Mouse (Mus musculus) heart, postnatal 0 days (tissue): ENCODE results near the gene Gyg. TPM values are rescaled to one million over a fixed set of nuclear protein-coding genes. Genes with fewer than 3 reads are reported as not detected.

ENCODE experiments used
- ATAC-seq: fragments of 200-750 bp; cut with Nextera tagmentation; 2 replicates; pipeline ENCODE4 v1.8.0; 2017; ENCODE audit warnings: low read depth, moderate number of reproducible peaks, moderate library complexity; ENCODE audit not compliant: insufficient read depth
- DNase-seq: peaks from one replicate; pipeline ENCODE4 v3.0.0-alpha.2; 2016; ENCODE audit warnings: low spot score
- H3K27ac ChIP-seq: fragments of 300-500 bp; sonication (generic); 2 replicates; pipeline ENCODE4 v1.5.1; 2014; ENCODE audit warnings: low read depth, mild to moderate bottlenecking
- H3K27me3 ChIP-seq: fragments of 300-500 bp; sonication (generic); 2 replicates; pipeline ENCODE4 v1.6.1; 2014; ENCODE audit warnings: low read length, mixed read lengths; ENCODE audit not compliant: control insufficient read depth, insufficient read depth
- H3K36me3 ChIP-seq: fragments of 300-500 bp; sonication (generic); replicated peaks from 2 replicates; pipeline ENCODE4 v1.6.1; 2014; ENCODE audit warnings: low read length, mixed read lengths; ENCODE audit not compliant: control insufficient read depth, insufficient read depth
- H3K4me1 ChIP-seq: fragments of 300-500 bp; sonication (generic); 2 replicates; pipeline ENCODE4 v1.6.1; 2014; ENCODE audit warnings: antibody characterized with exemption; ENCODE audit not compliant: control insufficient read depth, insufficient read depth
- H3K4me2 ChIP-seq: fragments of 300-500 bp; sonication (generic); 2 replicates; pipeline ENCODE4 v1.6.1; 2014; ENCODE audit warnings: low read depth, mild to moderate bottlenecking, low read length, moderate library complexity
- H3K4me3 ChIP-seq: fragments of 300-500 bp; sonication (generic); 2 replicates; pipeline ENCODE4 v1.5.1; 2014; ENCODE audit warnings: low read depth, low read length
- H3K9ac ChIP-seq: fragments of 300-500 bp; sonication (generic); replicated peaks from 2 replicates; pipeline ENCODE4 v1.6.1; 2014; ENCODE audit warnings: low read depth, low read length, mixed read lengths
- H3K9me3 ChIP-seq: fragments of 300-500 bp; sonication (generic); replicated peaks from 2 replicates; pipeline ENCODE4 v1.6.1; 2016; ENCODE audit warnings: low read length; ENCODE audit not compliant: control insufficient read depth
- CTCF ChIP-seq: IDR thresholded peaks from 2 replicates; pipeline ENCODE4 v1.5.1; 2016; ENCODE audit warnings: antibody characterized with exemption, control low read depth, low read depth
- EP300 ChIP-seq: IDR thresholded peaks from 2 replicates; pipeline ENCODE4 v1.6.1; 2016; ENCODE audit warnings: antibody characterized with exemption, low read depth
- WGBS: fragments of 180-500 bp; shearing (Covaris S2); extraction: QIAGEN DNeasy Blood & Tissue Kit; methylation state at CpG from one replicate; pipeline ENCODE4 v1.1.7; 2014; 5-methylcytosine and 5-hydroxymethylcytosine counted together
- polyA plus RNA-seq: library from polyadenylated mRNA; unstranded; fragments of >200 nt; fragmentation: Nextera tagmentation; extraction: Ambion mirVana; gene quantifications from 2 replicates; pipeline ENCODE4 v1.2.1, GENCODE M21; 2015
- total RNA-seq: library from RNA; depleted of rRNA; stranded (reverse); fragments of >200 nt; gene quantifications from 2 replicates; pipeline ENCODE4 v1.2.3, GENCODE M21; 2014; ENCODE audit warnings: low replicate concordance; rRNA removed

Gene Gyg
- total RNA-seq (237 and 317 TPM in 2 replicates), polyA plus RNA-seq (338 and 340 TPM in 2 replicates)

- WGBS: under 1% methylated on average over 73 of the region's 73 CpGs
- no peak for TF ChIP-seq CTCF
- no peak for TF ChIP-seq EP300
- DNase-seq (peak; percentile 70), ATAC-seq (peak; percentile 95)
- H3K27me3 ChIP-seq: no peaks in the 10 kb centered on the region
- peak within 1 kb of the TSS; percentile 97 for H3K4me3 ChIP-seq
- H3K36me3 ChIP-seq: peaks cover 22% of the 10 kb centered on the region; the same call in 1 of the 2 replicates
- peak within 1 kb of the TSS; percentile 80 for H3K4me2 ChIP-seq
- H3K27ac ChIP-seq: peak within 1 kb of the TSS; percentile 97
- peaks cover 27% of the 10 kb centered on the region for H3K4me1 ChIP-seq
- H3K9me3 ChIP-seq: peaks cover 6% of the 10 kb centered on the region
- peak within 1 kb of the TSS; percentile 98 for H3K9ac ChIP-seq
These were observed at the start of gene Gyg for GRCm38 (mm10) chr3:20154531-20155367. Gene Gyg, minus strand, starts transcription at chr3:20155317.

DNA sequence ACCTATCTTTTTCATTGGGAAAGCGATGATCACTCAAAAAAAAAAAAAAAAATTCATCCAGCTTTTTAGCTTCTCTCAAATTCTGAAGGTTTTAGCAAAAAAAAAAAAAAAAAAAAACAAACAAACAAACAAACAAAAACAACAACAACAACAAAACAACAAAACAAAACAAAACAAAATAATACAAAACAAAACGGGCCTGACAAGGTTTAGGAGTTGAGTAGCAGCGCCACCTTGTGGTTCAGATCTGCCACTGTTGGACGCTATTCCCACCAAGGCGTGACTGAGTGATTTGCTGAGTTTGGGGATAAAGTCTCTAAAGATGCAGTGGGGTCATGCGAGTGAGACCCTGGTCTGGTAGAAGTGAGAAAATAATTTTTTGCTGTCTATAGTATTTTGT, 43.8 kb upstream of the Gyg start:
- H3K4me3 ChIP-seq: no peak overlapping the region
- TF ChIP-seq CTCF (peak; percentile 93), EP300 (no peak)
- DNase-seq: peak; percentile 18
- H3K27ac ChIP-seq: no peak overlapping the region
- H3K9me3 ChIP-seq: no peaks in the 10 kb centered on the region
- 26% methylated on average over 6 of the region's 6 CpGs for WGBS
- H3K4me1 ChIP-seq: no peaks in the 10 kb centered on the region
- no peaks in the 10 kb centered on the region for H3K36me3 ChIP-seq
- no peak; the same call in 1 of the 2 replicates for ATAC-seq
- H3K4me2 ChIP-seq: no peak overlapping the region
- no peak overlapping the region for H3K9ac ChIP-seq
- no peaks in the 10 kb centered on the region for H3K27me3 ChIP-seq

DNA sequence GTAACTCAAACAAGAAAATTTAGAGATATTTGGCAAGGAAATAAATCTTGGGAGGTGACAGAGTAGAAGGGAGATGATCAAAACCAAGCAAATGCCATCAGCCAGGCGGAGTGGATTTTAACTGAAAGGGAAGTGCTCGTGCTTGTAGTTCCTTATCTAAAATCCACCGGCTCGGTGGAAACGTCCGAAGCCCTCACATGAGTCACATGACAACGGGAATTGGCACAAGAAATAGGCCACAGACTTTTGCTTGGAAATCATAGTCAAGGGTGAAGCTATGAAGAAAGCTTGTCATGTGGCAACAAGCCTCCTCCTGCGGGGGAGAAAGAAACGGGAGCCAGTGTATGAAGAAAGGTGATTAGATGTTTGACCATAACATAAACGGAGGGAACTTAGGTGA, 42.8 kb upstream of the Gyg start:
- TF ChIP-seq EP300: no peak
- TF ChIP-seq CTCF: no peak
- no peaks in the 10 kb centered on the region for H3K4me1 ChIP-seq
- no peak overlapping the region for H3K9ac ChIP-seq
- no peaks in the 10 kb centered on the region for H3K9me3 ChIP-seq
- WGBS: 26% methylated on average over 10 of the region's 10 CpGs
- H3K27me3 ChIP-seq: no peaks in the 10 kb centered on the region
- H3K36me3 ChIP-seq: no peaks in the 10 kb centered on the region
- H3K4me2 ChIP-seq: no peak overlapping the region
- no peak for ATAC-seq
- H3K4me3 ChIP-seq: no peak overlapping the region
- H3K27ac ChIP-seq: no peak overlapping the region
- no peak for DNase-seq

DNA sequence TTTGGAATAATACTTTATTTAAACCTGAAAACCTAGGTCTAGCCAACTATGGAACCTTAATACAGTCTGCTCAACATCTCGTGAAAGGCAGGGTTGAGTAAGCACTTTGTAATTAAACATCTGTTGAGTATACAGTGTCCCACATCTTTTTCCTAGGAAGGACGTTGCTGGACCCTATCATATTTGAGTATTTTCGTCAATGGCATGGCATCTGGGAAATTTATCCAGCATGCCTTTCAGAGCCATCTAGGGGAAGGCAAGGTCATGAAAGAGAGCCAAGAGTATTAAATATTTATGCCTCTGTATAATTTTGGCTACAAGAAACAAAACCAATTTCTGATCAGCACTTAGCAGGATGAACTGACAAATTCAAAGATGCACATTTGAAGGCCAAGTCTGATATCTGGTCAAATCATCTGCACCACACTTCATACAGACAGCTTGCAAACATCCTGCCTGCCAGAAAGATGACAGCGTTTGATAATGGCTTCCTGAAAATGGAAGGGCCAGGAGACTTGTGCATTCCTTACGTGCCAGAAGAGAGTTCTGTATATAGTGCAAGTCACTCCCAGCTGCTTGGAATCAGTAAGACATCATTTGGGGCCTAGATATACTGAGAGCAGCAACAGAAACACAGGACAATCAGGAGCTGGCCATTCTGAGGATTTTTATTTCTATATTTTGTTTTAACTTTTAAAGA, 34.0 kb upstream of the Gyg start:
- TF ChIP-seq EP300 (no peak), CTCF (no peak)
- Histone ChIP-seq H3K36me3 (no peaks in the 10 kb centered on the region), H3K27ac (no peak overlapping the region), H3K4me1 (peaks cover 7% of the 10 kb centered on the region; the same call in 1 of the 2 replicates), H3K4me3 (no peak overlapping the region), H3K4me2 (no peak overlapping the region), H3K9ac (no peak overlapping the region), H3K27me3 (no peaks in the 10 kb centered on the region), H3K9me3 (no peaks in the 10 kb centered on the region)
- peak; percentile 16 for DNase-seq
- peak; percentile 51; the same call in 1 of the 2 replicates for ATAC-seq
- 12% methylated on average over 5 of the region's 5 CpGs for WGBS

DNA sequence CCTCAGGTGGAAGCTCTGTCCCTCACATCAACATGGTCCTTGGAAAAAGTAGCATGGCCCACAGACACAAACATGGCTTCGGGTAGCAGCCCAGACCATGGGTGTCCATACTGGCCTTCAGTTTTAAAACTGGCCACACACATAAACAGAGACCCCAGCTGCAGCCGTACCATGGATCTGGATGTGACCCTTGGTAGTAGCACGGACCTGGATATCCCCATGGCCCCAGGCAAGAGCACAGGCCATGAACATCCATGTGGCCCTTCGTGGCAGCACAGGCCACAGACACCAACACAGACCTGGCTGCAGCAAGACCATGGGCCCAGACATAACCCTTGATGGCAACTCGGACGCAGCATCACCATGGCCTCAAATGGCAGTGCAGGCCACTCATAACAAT, 17.3 kb upstream of the Gyg start:
- WGBS: 90% methylated on average over 6 of the region's 6 CpGs
- H3K36me3 ChIP-seq: no peaks in the 10 kb centered on the region
- no peak overlapping the region for H3K4me3 ChIP-seq
- no peaks in the 10 kb centered on the region for H3K9me3 ChIP-seq
- no peaks in the 10 kb centered on the region for H3K27me3 ChIP-seq
- ATAC-seq (no peak), DNase-seq (no peak)
- H3K9ac ChIP-seq: no peak overlapping the region
- no peak overlapping the region for H3K4me2 ChIP-seq
- no peaks in the 10 kb centered on the region for H3K4me1 ChIP-seq
- no peak for TF ChIP-seq EP300
- TF ChIP-seq CTCF: no peak
- no peak overlapping the region for H3K27ac ChIP-seq
